Mouse (Mus musculus) heart, postnatal 0 days (tissue): ENCODE data around the gene Lrpprc.

ENCODE experiments used
- CTCF ChIP-seq: IDR thresholded peaks from 2 replicates; pipeline ENCODE4 v1.5.1; 2016; ENCODE audit warnings: antibody characterized with exemption, control low read depth, low read depth
- EP300 ChIP-seq: IDR thresholded peaks from 2 replicates; pipeline ENCODE4 v1.6.1; 2016; ENCODE audit warnings: antibody characterized with exemption, low read depth

DNA sequence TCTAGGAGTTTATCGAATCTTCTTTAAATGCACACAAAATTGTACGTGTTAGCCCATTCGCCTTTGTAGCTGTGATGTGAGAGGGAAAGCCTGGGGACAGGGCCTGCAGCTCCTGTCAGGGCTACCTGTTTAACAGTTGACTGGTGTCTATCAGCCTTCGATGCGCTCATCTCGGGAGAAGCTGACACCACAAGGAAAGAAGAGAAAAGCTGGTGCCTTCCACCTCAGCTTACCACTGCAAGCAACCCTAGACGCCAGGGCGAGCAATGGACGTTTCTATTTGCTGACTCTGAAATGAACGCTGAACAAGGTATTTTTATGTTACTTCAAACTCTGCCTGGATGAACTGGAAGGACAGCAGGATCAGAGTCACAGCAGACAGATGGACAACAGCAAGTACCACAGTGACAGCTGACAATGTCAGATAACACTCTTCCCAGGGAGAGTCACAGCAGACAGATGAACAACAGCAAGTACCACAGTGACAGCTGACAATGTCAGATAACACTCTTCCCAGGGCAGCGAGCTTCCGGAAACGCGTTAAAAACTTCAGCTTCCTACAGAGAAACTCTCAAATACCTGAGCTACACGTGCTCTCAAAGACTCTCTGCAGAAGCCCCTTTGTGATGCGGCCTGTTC is 14.1 kb downstream of the Lrpprc start:
- TF ChIP-seq CTCF (no peak), EP300 (no peak)
